Mouse (Mus musculus): ENCODE measurements around the gene Lmo3.

The Lmo3 gene

GRCm38 (mm10) chr6:138581734-138582505, at the start of gene Lmo3:
Gene Lmo3, minus strand, starts transcription at chr6:138581968.
- no peak for DNase-seq

- no peak for DNase-seq
Measured at GRCm38 (mm10) chr6:138620786-138621185, 39.0 kb upstream of the Lmo3 start.

- no peak for DNase-seq
Measured at GRCm38 (mm10) chr6:138618396-138618795, 36.6 kb upstream of the Lmo3 start.

GRCm38 (mm10) chr6:138597016-138597415, 15.2 kb upstream of the Lmo3 start:
- no peak for DNase-seq

GRCm38 (mm10) chr6:138595991-138596698, 14.4 kb upstream of the Lmo3 start:
- DNase-seq, result no peak

- no peak for DNase-seq
Measured at GRCm38 (mm10) chr6:138583314-138583713, 1.5 kb upstream of the Lmo3 start.

- DNase-seq, result no peak
Measured at GRCm38 (mm10) chr6:138582506-138583000, 785 bp upstream of the Lmo3 start.

- DNase-seq, result no peak
Measured at GRCm38 (mm10) chr6:138580491-138581076, 1.2 kb downstream of the Lmo3 start.

- no peak for DNase-seq
Measured at GRCm38 (mm10) chr6:138563416-138563815, 18.4 kb downstream of the Lmo3 start.

GRCm38 (mm10) chr6:138552144-138552543, 29.6 kb downstream of the Lmo3 start:
- DNase-seq, result no peak

GRCm38 (mm10) chr6:138534879-138535278, 46.9 kb downstream of the Lmo3 start:
- no peak for DNase-seq

- no peak for DNase-seq
Measured at GRCm38 (mm10) chr6:138506642-138507041, 75.1 kb downstream of the Lmo3 start.

- no peak for DNase-seq
Measured at GRCm38 (mm10) chr6:138503946-138504345, 77.8 kb downstream of the Lmo3 start.

- DNase-seq, result no peak
Measured at GRCm38 (mm10) chr6:138482834-138483233, 98.9 kb downstream of the Lmo3 start.

- peak; percentile 3 for DNase-seq
Measured at GRCm38 (mm10) chr6:138477611-138478010, 104.2 kb downstream of the Lmo3 start.

- DNase-seq, result no peak
Measured at GRCm38 (mm10) chr6:138469204-138469603, 112.6 kb downstream of the Lmo3 start.

- no peak for DNase-seq
Measured at GRCm38 (mm10) chr6:138444515-138445048, 137.2 kb downstream of the Lmo3 start.

- DNase-seq, result no peak
Measured at GRCm38 (mm10) chr6:138437351-138437750, 144.4 kb downstream of the Lmo3 start.

- no peak for DNase-seq
Measured at GRCm38 (mm10) chr6:138436813-138437212, 145.0 kb downstream of the Lmo3 start.

- no peak for DNase-seq
Measured at GRCm38 (mm10) chr6:138427394-138427793, 154.4 kb downstream of the Lmo3 start.

- no peak for DNase-seq
Measured at GRCm38 (mm10) chr6:138426894-138427293, 154.9 kb downstream of the Lmo3 start.

GRCm38 (mm10) chr6:138424514-138425225, 157.1 kb downstream of the Lmo3 start:
- no peak for DNase-seq

Data from cerebellum, adult 9-11 months (tissue).